Mouse (Mus musculus): ENCODE data around the gene D630045J12Rik. TPM values are rescaled to one million over a fixed set of nuclear protein-coding genes. Genes with fewer than 3 reads are reported as not detected.

The D630045J12Rik gene
- polyA plus RNA-seq (2015; fragmentation: Nextera tagmentation; extraction: Ambion mirVana): 2.3 and 2.4 TPM in 2 replicates

DNA sequence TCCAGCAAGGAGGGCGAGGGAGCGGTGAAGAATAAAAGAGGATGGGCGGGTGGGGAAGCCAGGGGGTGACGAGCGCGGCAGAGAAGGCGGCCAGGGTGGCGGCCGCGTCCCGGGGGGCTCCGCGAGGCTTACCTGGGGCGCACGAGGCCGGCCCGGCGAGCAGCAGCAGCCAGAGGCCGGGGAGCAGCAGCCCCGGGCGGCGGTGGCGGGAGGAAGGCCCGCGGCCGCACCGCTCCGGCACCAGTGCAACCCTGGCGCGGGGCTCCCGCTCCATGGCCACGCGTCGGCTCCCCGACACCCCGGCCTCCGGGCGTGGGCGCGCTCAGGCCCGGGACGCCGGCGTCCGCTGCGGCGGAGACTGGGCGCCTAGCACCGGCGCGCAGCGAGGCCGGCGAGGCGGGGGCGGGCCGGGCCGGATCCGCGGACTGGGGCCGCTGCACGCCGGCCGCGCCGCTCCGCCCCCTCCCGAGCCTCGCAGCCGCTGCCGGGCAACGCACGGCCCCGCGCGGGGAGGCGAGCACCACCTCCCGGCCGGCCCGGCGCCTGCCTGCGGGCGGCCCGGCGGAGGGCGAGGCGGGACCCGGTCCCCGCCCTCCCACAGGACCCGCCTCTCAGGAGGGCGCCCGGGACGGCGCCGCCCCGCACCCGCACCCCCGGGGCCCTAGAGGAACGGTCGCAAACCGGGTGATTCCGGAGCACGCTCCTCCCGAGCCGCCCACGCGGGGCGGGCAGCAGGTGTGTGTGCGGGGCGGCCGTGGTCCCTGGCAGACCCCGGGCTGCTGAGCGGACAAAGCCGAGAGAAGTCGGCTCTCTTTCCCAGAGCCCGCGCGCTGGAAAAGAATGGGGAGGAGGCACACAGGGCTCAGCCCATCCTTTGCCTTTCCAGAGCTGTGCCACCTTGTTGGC is at the start of gene D630045J12Rik:
Gene D630045J12Rik (minus strand): TSS at position 274 of the 906 bp plus-strand sequence.
- peak; percentile 97 for ATAC-seq (ENCODE audit: insufficient read depth, low FRiP score)
- Histone ChIP-seq H3K4me2 (ENCODE audit: low read depth, low read length) (peak within 1 kb of the TSS; percentile 87), H3K4me3 (replicated peaks; ENCODE audit: low read length) (peak within 1 kb of the TSS; percentile 74), H3K27me3 (ENCODE audit: control insufficient read depth, insufficient read depth, low read length) (no peaks in the 10 kb centered on the region), H3K4me1 (ENCODE audit: control insufficient read depth, insufficient read depth, low read length) (peaks cover 15% of the 10 kb centered on the region), H3K36me3 (ENCODE audit: control insufficient read depth, insufficient read depth, low read length) (no peaks in the 10 kb centered on the region), H3K9me3 (replicated peaks; ENCODE audit: control insufficient read depth, low read length) (no peaks in the 10 kb centered on the region), H3K27ac (ENCODE audit: low read length) (peak within 1 kb of the TSS; percentile 63), H3K9ac (ENCODE audit: low read length) (peak within 1 kb of the TSS; percentile 90)
- under 1% methylated on average over 95 of the region's 118 CpGs for WGBS

DNA sequence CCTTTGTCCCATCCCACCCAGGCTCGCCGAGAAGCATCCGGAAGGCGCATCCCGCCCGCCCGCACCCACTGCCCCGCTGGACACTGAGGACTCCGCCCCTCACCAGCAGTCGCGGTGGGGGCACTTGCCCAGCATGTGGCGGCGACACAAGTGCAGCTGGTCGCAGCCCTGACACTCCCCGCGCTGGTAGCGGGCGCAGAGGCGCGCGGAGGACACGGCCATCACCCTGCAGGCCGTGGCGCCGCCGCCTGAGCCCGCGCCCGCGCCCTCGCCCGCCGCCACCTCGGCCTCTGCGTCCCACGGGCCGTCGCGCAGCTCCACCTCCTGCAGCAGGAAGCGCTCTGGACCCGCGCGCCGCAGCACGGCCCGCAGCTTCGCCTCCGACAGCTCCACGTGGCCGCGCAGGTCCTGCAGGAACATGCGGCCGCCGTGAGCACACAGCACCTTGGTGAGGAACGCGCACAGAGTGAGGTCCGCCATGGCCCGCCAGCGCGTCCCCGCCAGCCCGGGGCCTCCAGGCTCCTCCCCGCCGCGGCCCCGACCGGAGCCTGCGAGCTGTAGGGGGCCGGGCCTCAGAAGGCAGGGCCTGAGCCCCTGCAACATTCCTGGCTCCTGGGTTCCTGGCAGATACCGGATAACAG is 45.1 kb upstream of the D630045J12Rik start, which contains the start of gene Zc3hav1l:
Gene Zc3hav1l (minus strand): TSS at position 499 of the 641 bp plus-strand sequence.
- Histone ChIP-seq H3K4me2 (ENCODE audit: low read depth, low read length) (peak within 1 kb of the TSS; percentile 54), H3K9ac (ENCODE audit: low read length) (peak within 1 kb of the TSS; percentile 98), H3K4me1 (ENCODE audit: control insufficient read depth, insufficient read depth, low read length) (peaks cover 8% of the 10 kb centered on the region; the same call in 1 of the 2 replicates), H3K36me3 (ENCODE audit: control insufficient read depth, insufficient read depth, low read length) (peaks cover 18% of the 10 kb centered on the region; the same call in 1 of the 2 replicates), H3K27me3 (ENCODE audit: control insufficient read depth, insufficient read depth, low read length) (no peaks in the 10 kb centered on the region), H3K9me3 (replicated peaks; ENCODE audit: control insufficient read depth, low read length) (no peaks in the 10 kb centered on the region), H3K27ac (ENCODE audit: low read length) (peak within 1 kb of the TSS; percentile 97), H3K4me3 (replicated peaks; ENCODE audit: low read length) (peak within 1 kb of the TSS; percentile 86)
- under 1% methylated on average over 55 of the region's 70 CpGs for WGBS
- peak; percentile 97 for ATAC-seq (ENCODE audit: insufficient read depth, low FRiP score)

DNA sequence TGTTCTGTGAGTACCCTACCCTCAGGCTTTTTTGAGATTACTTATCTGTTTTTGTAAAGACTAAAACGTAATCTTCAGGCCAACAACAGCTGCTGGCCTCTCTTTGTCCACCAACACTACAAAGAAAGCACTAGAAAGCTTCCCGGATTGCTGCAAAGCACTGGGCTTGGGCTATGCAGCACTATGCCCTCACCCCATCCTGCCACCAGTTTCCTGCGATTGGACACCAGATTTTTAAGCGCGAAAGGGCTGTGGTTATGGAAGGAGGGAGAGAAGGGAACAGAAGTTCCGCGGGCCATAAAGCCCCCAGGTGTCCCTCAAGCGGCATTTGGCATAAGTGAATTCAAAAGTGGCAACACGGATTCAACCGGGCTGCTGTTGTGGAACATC is 44.4 kb upstream of the D630045J12Rik start:
- H3K4me3 ChIP-seq (replicated peaks; ENCODE audit: low read length): peak overlapping the region; percentile 86
- ATAC-seq (ENCODE audit: insufficient read depth, low FRiP score): no peak
- H3K27ac ChIP-seq (ENCODE audit: low read length): peak overlapping the region; percentile 97
- peaks cover 20% of the 10 kb centered on the region; the same call in 1 of the 2 replicates for H3K36me3 ChIP-seq (ENCODE audit: control insufficient read depth, insufficient read depth, low read length)
- H3K9ac ChIP-seq (ENCODE audit: low read length): peak overlapping the region; percentile 98
- H3K4me2 ChIP-seq (ENCODE audit: low read depth, low read length): peak overlapping the region; percentile 54
- under 1% methylated on average over 10 of the region's 10 CpGs for WGBS
- H3K9me3 ChIP-seq (replicated peaks; ENCODE audit: control insufficient read depth, low read length): no peaks in the 10 kb centered on the region
- H3K4me1 ChIP-seq (ENCODE audit: control insufficient read depth, insufficient read depth, low read length): peaks cover 8% of the 10 kb centered on the region; the same call in 1 of the 2 replicates
- no peaks in the 10 kb centered on the region for H3K27me3 ChIP-seq (ENCODE audit: control insufficient read depth, insufficient read depth, low read length)

DNA sequence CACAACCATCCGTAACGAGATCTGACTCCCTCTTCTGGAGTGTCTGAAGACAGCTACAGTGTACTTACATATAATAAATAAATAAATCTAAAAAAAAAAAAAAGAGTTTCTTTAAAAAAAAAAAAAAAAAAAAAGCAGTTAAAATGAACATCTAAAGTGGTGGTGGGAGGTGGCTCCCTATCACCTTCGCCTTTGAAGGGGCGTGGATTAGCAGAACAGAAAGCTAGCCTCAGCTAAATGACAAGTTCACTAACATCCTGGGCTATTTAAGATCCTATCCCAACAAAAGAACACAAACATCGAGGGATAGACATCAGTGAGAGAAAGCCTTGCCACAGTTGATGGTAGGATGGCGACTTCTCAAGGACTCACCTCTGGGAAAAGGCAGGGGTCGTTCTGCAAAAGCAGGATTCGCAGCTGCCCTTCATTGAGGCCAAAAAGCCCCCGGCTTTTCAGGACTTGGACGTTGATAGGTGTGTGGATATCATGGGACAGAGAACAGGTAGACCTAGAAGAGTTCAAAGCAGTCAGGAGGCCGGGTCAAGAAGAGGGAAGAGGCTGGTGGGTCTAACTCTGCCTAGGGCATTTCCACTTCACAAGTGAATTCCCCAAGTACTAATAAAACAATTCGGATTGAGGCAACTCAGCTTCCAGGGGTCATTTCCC is 43.9 kb upstream of the D630045J12Rik start:
- Histone ChIP-seq H3K9me3 (replicated peaks; ENCODE audit: control insufficient read depth, low read length) (no peaks in the 10 kb centered on the region), H3K36me3 (ENCODE audit: control insufficient read depth, insufficient read depth, low read length) (peaks cover 20% of the 10 kb centered on the region; the same call in 1 of the 2 replicates), H3K4me3 (replicated peaks; ENCODE audit: low read length) (peak overlapping the region; percentile 86), H3K4me2 (ENCODE audit: low read depth, low read length) (peak overlapping the region; percentile 54), H3K9ac (ENCODE audit: low read length) (peak overlapping the region; percentile 98), H3K27me3 (ENCODE audit: control insufficient read depth, insufficient read depth, low read length) (no peaks in the 10 kb centered on the region), H3K4me1 (ENCODE audit: control insufficient read depth, insufficient read depth, low read length) (peaks cover 8% of the 10 kb centered on the region; the same call in 1 of the 2 replicates), H3K27ac (ENCODE audit: low read length) (peak overlapping the region; percentile 97)
- ATAC-seq (ENCODE audit: insufficient read depth, low FRiP score): no peak
- 33% methylated on average over 12 of the region's 12 CpGs for WGBS

DNA sequence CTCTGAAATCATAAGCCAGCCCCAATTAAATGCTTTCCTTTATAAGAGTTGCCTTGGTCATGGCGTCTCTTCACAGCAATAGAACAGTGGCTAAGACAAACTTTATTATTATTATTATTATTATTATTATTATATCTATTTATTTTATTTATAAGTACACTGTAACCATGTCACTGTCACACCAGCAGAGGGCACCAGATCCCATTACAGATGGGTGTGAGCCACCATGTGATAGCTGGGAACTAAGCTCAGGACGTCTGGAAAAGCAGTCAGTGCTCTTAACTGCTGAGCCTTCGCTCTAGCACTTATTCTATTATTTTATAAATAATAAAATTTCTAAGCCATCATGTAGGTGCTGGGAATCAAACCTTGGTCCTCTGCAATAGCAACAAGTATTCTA is 39.9 kb upstream of the D630045J12Rik start:
- Histone ChIP-seq H3K27ac (ENCODE audit: low read length) (no peak overlapping the region), H3K9me3 (replicated peaks; ENCODE audit: control insufficient read depth, low read length) (no peaks in the 10 kb centered on the region), H3K4me1 (ENCODE audit: control insufficient read depth, insufficient read depth, low read length) (0 out of 2 replicates have a peak, but pooled peaks cover 4% of the 10 kb centered on the region), H3K9ac (ENCODE audit: low read length) (no peak overlapping the region), H3K27me3 (ENCODE audit: control insufficient read depth, insufficient read depth, low read length) (no peaks in the 10 kb centered on the region), H3K4me2 (ENCODE audit: low read depth, low read length) (no peak overlapping the region), H3K36me3 (ENCODE audit: control insufficient read depth, insufficient read depth, low read length) (peaks cover 25% of the 10 kb centered on the region; the same call in 1 of the 2 replicates), H3K4me3 (replicated peaks; ENCODE audit: low read length) (no peak overlapping the region)
- 59% methylated on average over 3 of the region's 3 CpGs for WGBS
- ATAC-seq (ENCODE audit: insufficient read depth, low FRiP score): no peak

DNA sequence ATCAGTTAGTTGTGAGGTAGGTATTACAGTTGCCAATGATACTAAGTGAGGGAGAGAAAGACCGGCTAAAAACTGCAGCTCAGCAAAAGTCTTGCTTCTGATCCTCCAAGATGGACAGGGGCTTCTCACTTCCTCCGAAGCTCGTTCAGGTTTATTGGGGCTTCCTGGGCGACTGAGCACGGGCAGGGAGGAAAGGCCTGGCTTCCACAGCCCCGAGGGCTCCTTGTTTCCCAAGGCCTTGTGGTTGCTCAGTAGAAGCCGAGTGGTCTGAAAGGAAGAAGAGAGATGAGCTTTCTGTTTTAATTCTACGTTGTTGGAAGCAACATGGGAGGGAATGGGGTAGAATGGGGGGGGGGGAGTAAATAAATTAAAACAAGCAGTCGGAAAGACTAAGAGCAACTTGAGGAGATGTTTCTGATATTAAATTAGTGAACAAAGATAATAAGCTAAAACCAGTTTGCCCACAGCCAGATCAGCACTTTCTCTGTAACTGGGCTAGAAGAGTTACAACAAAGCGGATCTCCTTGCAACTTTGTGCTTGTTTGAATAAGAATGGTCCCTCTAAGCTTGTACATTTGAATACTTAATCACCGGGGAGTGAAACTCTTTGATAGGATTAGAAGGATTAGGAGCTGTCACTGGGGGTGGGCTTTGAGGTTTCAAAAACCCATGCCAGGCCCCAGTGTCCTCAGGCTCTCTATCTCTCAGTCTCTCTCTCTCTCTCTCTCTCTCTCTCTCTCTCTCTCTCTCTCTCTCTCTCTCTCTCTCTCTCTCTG is 39.2 kb upstream of the D630045J12Rik start:
- WGBS: 67% methylated on average over 11 of the region's 11 CpGs
- no peak overlapping the region for H3K4me2 ChIP-seq (ENCODE audit: low read depth, low read length)
- 0 out of 2 replicates have a peak, but pooled peaks cover 4% of the 10 kb centered on the region for H3K4me1 ChIP-seq (ENCODE audit: control insufficient read depth, insufficient read depth, low read length)
- no peak overlapping the region for H3K9ac ChIP-seq (ENCODE audit: low read length)
- H3K9me3 ChIP-seq (replicated peaks; ENCODE audit: control insufficient read depth, low read length): no peaks in the 10 kb centered on the region
- H3K27ac ChIP-seq (ENCODE audit: low read length): no peak overlapping the region
- H3K27me3 ChIP-seq (ENCODE audit: control insufficient read depth, insufficient read depth, low read length): no peaks in the 10 kb centered on the region
- H3K4me3 ChIP-seq (replicated peaks; ENCODE audit: low read length): no peak overlapping the region
- peaks cover 31% of the 10 kb centered on the region; the same call in 1 of the 2 replicates for H3K36me3 ChIP-seq (ENCODE audit: control insufficient read depth, insufficient read depth, low read length)
- ATAC-seq (ENCODE audit: insufficient read depth, low FRiP score): no peak

DNA sequence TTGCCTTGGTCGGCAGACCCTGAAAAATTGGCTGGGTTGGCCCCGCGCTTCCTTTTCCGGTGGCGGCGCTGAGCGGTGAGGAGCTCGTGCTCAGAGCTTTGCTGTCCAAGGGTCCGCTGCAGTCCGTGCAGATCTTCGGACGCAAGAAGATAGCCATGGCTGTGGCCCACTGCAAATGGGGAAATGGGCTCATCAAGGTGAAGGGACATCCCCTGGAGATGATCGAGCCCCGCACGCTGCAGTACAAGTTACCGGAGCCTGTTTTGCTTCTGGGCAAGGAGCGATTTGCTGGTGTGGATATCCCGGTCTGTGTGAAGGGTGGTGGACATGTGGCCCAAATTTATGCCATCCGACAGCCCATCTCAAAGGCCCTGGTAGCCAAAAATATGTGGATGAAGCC is 30.6 kb upstream of the D630045J12Rik start:
- ATAC-seq (ENCODE audit: insufficient read depth, low FRiP score): no peak
- H3K27me3 ChIP-seq (ENCODE audit: control insufficient read depth, insufficient read depth, low read length): no peaks in the 10 kb centered on the region
- H3K4me3 ChIP-seq (replicated peaks; ENCODE audit: low read length): no peak overlapping the region
- H3K9ac ChIP-seq (ENCODE audit: low read length): no peak overlapping the region
- no peak overlapping the region for H3K4me2 ChIP-seq (ENCODE audit: low read depth, low read length)
- H3K27ac ChIP-seq (ENCODE audit: low read length): no peak overlapping the region
- H3K9me3 ChIP-seq (replicated peaks; ENCODE audit: control insufficient read depth, low read length): peaks cover 15% of the 10 kb centered on the region
- WGBS: 97% methylated on average over 19 of the region's 19 CpGs
- no peaks in the 10 kb centered on the region for H3K4me1 ChIP-seq (ENCODE audit: control insufficient read depth, insufficient read depth, low read length)
- H3K36me3 ChIP-seq (ENCODE audit: control insufficient read depth, insufficient read depth, low read length): peaks cover 46% of the 10 kb centered on the region

DNA sequence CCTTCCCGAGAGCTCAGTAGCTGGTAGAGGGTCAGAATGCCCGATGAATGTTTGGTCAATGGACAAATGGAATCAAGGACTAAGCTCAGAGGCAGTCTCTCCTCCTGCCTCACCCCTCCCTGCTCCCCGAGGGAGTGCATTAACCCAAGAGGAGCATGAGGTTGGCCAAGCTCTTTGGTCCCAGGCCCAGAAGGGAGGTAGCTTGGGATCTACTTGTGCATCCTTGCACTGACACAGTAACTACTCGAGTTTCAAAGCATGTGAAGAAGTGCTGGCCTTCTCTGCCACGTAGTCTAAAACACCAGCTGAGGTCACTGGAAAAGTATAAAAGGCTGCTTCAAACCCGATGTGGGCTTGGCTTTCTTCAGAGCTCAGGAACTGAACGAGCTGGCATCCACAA is 10.7 kb upstream of the D630045J12Rik start:
- Histone ChIP-seq H3K9me3 (replicated peaks; ENCODE audit: control insufficient read depth, low read length) (no peaks in the 10 kb centered on the region), H3K27me3 (ENCODE audit: control insufficient read depth, insufficient read depth, low read length) (no peaks in the 10 kb centered on the region), H3K9ac (ENCODE audit: low read length) (no peak overlapping the region), H3K4me2 (ENCODE audit: low read depth, low read length) (no peak overlapping the region), H3K27ac (ENCODE audit: low read length) (no peak overlapping the region), H3K4me1 (ENCODE audit: control insufficient read depth, insufficient read depth, low read length) (no peaks in the 10 kb centered on the region), H3K4me3 (replicated peaks; ENCODE audit: low read length) (no peak overlapping the region), H3K36me3 (ENCODE audit: control insufficient read depth, insufficient read depth, low read length) (no peaks in the 10 kb centered on the region)
- 72% methylated on average over 7 of the region's 7 CpGs for WGBS
- ATAC-seq (ENCODE audit: insufficient read depth, low FRiP score): no peak
